Mouse (Mus musculus): Measurements from ENCODE around the gene Prm2.
A peak's percentile ranks its signal among the peaks of the same experiment; 100 is the strongest.

Prm2 gene

DNA sequence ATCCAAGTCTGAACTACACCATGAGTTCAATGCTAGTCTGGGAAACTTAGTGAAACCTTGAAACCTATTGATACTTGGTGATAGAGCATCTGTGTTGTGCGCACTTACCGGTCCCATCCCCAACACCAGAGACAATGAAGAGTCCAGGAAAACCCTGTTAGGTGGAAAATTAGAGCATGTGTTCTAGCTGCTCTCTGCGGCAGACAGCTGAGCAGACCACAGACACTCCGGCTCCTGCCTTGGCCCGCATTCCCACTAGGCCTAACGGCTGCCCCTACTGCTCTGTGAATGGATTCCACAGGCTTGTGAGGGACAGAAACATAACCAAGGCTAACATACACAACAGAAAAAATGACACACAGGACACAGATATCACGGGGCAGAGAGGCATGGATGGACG is 22.4 kb downstream of the Prm2 start:
- DNase-seq: no peak

DNA sequence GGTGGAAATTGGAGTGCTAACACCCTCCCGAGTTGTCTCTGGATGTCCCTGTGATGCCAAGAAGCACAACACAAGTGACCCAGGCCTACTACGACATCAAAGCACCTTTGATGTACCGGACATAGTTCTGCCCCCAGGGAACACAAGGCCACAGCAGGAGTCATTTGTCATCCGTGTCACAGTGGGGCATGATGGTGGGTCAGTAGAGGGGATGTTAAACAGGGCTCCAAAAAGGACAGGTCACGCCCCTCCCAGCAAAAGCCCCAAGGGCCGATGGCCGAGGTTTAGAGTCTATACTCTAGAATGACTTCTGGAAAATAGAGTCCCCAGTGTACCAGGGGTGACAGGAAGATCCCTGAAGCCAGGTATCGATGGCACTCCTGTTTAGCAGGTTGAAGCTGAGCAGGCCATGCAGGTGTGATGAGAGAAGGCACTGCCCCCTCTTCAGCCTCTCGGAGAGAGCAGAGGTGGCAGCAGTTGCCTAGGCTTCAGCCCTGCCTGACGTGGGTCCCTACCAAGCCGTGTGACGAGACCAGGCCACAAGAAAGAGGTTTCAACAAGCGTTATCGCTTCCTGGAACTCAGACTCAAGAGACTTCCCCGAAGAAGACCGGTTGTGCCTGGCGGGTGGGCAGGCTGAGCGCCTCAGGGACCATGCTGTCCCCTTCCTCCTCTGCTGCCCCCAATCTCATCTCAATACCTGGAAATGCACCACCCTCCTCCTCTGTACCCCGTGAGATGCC is 24.0 kb downstream of the Prm2 start:
- DNase-seq: no peak

GRCm38 (mm10) chr16:10770531-10771325 is 25.2 kb downstream of the Prm2 start:
- DNase-seq: no peak

- DNase-seq: no peak
Measured at GRCm38 (mm10) chr16:10769661-10770060, 26.3 kb downstream of the Prm2 start.

DNA sequence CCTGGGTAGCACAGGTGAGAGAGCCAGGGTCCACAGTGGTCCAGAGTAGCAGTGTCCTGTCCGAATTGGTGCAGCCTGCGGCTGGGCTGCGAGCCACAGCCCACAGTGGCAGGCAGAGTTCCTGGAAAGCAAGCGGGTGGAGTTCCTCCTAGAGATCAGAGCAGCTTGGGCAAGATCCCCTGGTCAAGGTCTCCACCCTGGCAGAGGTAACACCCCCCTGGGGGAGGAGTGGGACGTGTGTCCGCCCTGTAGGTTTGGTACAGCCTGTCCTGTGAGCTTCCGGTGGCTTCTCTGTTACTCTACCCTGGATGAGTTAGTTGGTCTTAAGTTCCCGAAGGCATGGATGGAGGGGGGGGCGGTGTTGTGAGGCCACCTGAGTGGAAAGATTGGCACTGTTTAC is 27.1 kb downstream of the Prm2 start:
- DNase-seq: no peak

GRCm38 (mm10) chr16:10767158-10767557 is 28.8 kb downstream of the Prm2 start:
- peak; percentile 78 for DNase-seq

- DNase-seq: no peak
Measured at GRCm38 (mm10) chr16:10764323-10764722, 31.6 kb downstream of the Prm2 start.

DNA sequence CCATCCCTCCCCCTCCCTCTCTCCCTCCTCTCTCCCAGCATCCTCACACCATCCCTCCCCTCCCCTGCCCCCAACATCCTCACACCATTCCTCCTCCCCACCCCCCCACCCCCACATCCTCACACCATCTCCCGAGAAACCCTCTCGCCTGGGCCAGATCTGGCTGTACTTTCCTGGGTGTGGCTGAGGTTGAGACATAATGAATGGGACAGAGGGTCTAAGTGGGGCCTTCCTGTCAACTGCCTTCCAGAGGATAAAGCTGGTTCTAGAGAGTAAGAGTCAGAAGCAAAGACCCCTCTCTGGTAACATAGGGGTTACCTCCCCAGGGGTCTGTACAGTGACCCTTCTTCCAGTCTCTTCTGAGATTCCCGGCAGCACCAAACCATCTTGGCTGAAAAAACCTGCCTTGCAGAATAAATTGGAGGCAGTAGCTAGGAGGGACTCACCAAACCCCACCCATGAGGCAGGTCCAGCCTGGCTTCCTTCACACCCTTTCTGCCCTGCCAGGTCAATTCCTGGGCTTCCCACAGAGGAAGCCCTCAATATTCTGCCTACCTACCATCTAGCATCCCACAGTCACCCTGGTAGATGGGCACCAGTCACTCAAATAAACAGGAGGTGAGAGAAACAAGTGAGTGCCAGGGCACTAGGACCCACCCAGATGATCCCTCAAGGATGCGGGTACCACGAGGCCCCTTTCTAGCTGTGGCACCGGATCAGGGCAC is 32.2 kb downstream of the Prm2 start:
- DNase-seq: no peak

DNA sequence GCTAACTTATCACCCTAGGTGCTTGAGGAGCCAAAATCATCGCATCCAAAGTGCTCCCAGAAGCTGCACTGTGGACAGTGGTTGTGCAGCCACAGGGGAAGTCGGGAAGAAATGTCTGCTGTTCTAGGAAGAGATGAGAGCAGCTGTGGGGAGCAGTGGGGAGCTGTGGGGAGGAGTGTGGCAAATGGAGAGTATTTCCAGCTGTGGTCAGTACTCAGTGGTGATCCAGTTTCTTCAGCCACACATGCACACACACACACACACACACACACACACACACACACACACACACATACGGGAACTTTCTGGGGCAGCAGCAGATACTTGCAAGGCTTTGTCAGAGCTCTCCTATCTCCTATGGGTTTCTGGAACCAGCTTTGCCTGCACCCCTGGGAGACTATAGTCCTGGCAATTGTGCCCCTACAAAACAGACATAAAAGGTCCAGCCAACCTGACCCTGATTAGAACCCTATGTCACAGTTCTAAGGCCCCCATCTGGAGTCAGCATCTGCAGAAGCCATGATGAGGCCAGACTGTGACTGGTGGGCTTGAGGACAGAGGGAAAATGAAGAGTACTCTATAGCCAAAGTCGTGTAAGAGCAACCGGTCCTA is 33.3 kb downstream of the Prm2 start:
- no peak for DNase-seq

DNA sequence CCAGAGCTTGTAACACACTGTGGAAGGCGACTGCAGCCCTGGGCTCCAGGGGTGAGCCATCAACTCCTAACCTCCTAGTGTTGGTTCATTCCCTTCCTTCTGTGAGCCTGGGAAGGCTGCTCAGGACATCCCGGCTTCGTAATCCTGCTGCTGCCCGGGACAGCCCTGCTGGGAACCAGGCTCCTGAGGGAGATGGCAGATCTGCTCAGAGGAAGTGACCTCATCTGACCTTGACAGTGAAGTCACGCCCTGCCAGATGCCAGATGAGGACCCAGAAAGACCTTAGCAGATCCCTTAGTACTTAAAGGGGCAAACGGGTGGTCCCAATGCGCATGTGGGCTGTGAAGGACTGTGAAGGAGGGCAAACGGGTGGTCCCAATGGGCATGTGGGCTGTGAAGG is 34.8 kb downstream of the Prm2 start:
- no peak for DNase-seq

DNA sequence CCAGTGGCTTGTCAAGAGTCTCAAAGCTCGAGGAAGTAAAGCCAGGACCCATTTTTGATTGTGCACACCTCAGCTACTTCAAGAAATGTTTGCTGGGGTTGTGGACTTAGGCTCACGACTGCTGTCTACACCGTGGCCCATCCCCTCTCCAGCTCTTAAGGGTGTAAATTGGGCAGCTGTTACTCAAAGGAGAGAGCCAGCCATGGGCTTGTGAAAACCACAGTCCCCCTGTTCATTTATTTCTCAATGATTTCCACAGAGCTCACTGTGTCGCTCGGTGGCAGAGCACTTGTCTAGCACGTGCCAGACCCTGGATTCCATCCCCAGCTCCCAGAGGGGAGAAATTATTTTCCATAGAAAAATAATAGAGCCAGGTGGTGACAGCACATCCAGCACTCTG is 39.8 kb downstream of the Prm2 start:
- no peak for DNase-seq

- no peak for DNase-seq
Measured at GRCm38 (mm10) chr16:10754521-10755296, 41.2 kb downstream of the Prm2 start.

- peak; percentile 83 for DNase-seq
Measured at GRCm38 (mm10) chr16:10749824-10750223, 46.1 kb downstream of the Prm2 start.

DNA sequence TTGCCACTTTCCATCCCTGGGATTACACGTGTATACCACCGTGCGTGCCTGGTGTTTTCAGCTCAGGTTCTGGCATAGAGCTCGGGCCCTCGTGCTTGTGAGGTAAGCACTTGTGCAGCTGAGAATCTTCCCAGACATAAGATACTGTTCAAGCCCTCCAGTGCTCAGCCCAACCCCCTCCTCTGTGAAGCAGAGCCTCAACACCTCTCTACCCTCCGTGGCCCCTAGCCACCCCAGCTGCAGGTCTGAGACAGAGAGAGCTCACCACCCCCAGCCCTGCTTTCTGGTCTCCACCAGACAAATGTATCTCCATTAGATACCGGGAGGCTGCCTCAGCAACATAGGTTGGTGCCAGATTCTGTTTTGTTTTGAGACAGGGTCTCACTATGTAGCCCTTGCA is 46.7 kb downstream of the Prm2 start:
- no peak for DNase-seq
